Mouse (Mus musculus) neural tube, embryonic 11.5 days (tissue): ENCODE measurements around the gene Gabpa. TPM values are rescaled to one million over a fixed set of nuclear protein-coding genes. Genes with fewer than 3 reads are reported as not detected.

Source experiments
- polyA plus RNA-seq: library from polyadenylated mRNA; unstranded; fragments of >200 nt; fragmentation: Nextera tagmentation; extraction: Ambion mirVana; gene quantifications from 2 replicates; pipeline ENCODE4 v1.2.1, GENCODE M21; 2014

Gene Gabpa
- polyA plus RNA-seq, 1 experiment from 2014 or later, result 43.1 TPM

Other genes with a start within 250 kb of the Gabpa start
- gene Mrpl39, start 99.2 kb upstream of the Gabpa start, polyA plus RNA-seq, result 51.7 and 52.7 TPM in 2 replicates
- gene Jam2, start 60.8 kb upstream of the Gabpa start, polyA plus RNA-seq, result 63.5 and 66.0 TPM in 2 replicates
- gene Atp5j, start 700 bp downstream of the Gabpa start, polyA plus RNA-seq, result 818 and 859 TPM in 2 replicates